Mouse (Mus musculus) hindbrain, embryonic 11.5 days (tissue): ENCODE results near the gene Atp6v1c2. TPM values are rescaled to one million over a fixed set of nuclear protein-coding genes. Genes with fewer than 3 reads are reported as not detected.

Experiments used
- ATAC-seq: fragments of 200-750 bp; cut with Nextera tagmentation; 2 replicates; pipeline ENCODE4 v1.8.0; 2017; ENCODE audit warnings: mild to moderate bottlenecking, moderate TSS enrichment, moderate library complexity; ENCODE audit not compliant: low FRiP score
- DNase-seq: peaks from one replicate; pipeline ENCODE4 v3.0.0-alpha.2; 2015; ENCODE audit warnings: low spot score
- H3K27ac ChIP-seq: fragments of 300-500 bp; sonication (generic); 2 replicates; pipeline ENCODE4 v1.5.1; 2014; ENCODE audit warnings: mild to moderate bottlenecking, low read depth, low read length
- H3K27me3 ChIP-seq: fragments of 300-500 bp; sonication (generic); 2 replicates; pipeline ENCODE4 v1.6.1; 2014; ENCODE audit warnings: mild to moderate bottlenecking, low read length, moderate library complexity, mixed read lengths; ENCODE audit not compliant: control insufficient read depth, insufficient read depth
- H3K36me3 ChIP-seq: fragments of 300-500 bp; sonication (generic); 2 replicates; pipeline ENCODE4 v1.6.1; 2014; ENCODE audit warnings: mild to moderate bottlenecking, low read length, moderate library complexity, mixed read lengths; ENCODE audit not compliant: control insufficient read depth, insufficient read depth
- H3K4me1 ChIP-seq: fragments of 300-500 bp; sonication (generic); replicated peaks from 2 replicates; pipeline ENCODE4 v1.6.1; 2014; ENCODE audit warnings: low read length, mixed read lengths; ENCODE audit not compliant: control insufficient read depth, insufficient read depth
- H3K4me2 ChIP-seq: fragments of 300-500 bp; sonication (generic); replicated peaks from 2 replicates; pipeline ENCODE4 v1.6.1; 2014; ENCODE audit warnings: mild to moderate bottlenecking, low read depth, low read length
- H3K4me3 ChIP-seq: fragments of 300-500 bp; sonication (generic); 2 replicates; pipeline ENCODE4 v1.5.1; 2014; ENCODE audit warnings: low read depth, low read length
- H3K9ac ChIP-seq: fragments of 300-500 bp; sonication (generic); 2 replicates; pipeline ENCODE4 v1.6.1; 2014; ENCODE audit warnings: low read depth, low read length
- H3K9me3 ChIP-seq: fragments of 300-500 bp; sonication (generic); 2 replicates; pipeline ENCODE4 v1.6.1; 2016; ENCODE audit warnings: low read length; ENCODE audit not compliant: control insufficient read depth
- WGBS: fragments of 180-500 bp; shearing (Covaris S2); extraction: QIAGEN DNeasy Blood & Tissue Kit; methylation state at CpG from one replicate; pipeline ENCODE4 v1.1.7; 2014; 5-methylcytosine and 5-hydroxymethylcytosine counted together
- polyA plus RNA-seq: library from polyadenylated mRNA; unstranded; fragments of >200 nt; fragmentation: Nextera tagmentation; extraction: Ambion mirVana; gene quantifications from 2 replicates; pipeline ENCODE4 v1.2.1, GENCODE M21; 2014

Atp6v1c2 gene
- polyA plus RNA-seq, 1 experiment from 2014 or later, result 0.43 TPM

- Histone ChIP-seq H3K27ac (no peak overlapping the region), H3K4me3 (no peak overlapping the region), H3K36me3 (peaks cover 27% of the 10 kb centered on the region; the same call in 1 of the 2 replicates), H3K4me1 (no peaks in the 10 kb centered on the region), H3K9me3 (no peaks in the 10 kb centered on the region), H3K4me2 (no peak overlapping the region), H3K27me3 (no peaks in the 10 kb centered on the region), H3K9ac (no peak overlapping the region)
- DNase-seq, result peak; percentile 46
- ATAC-seq, result no peak
- 80% methylated on average over 5 of the region's 5 CpGs for WGBS
Measured at GRCm38 (mm10) chr12:17366981-17367380, 37.8 kb upstream of the Atp6v1c2 start.

DNA sequence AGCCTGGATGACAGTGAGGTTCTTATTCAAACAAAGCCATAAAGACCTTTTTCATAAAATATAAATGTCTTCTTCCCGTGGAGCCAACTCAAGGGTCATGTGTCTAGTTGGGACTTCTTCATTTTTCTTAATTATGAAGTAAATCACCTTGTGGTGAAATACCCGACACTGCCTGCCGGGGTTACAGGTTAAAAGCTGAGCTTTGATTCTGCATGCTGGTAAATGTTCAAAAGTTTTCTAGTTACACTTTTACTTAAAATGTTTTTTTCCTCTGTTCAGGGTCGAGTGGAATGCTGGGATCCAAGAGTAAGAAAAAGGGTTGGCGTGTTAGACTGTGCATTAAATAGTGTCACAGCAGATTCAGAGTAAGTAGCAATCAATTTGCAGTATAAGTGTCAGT is 33.2 kb upstream of the Atp6v1c2 start:
- Histone ChIP-seq H3K4me1 (no peaks in the 10 kb centered on the region), H3K27ac (no peak overlapping the region), H3K4me2 (no peak overlapping the region), H3K27me3 (no peaks in the 10 kb centered on the region), H3K36me3 (peaks cover 17% of the 10 kb centered on the region; the same call in 1 of the 2 replicates), H3K9ac (no peak overlapping the region), H3K9me3 (no peaks in the 10 kb centered on the region), H3K4me3 (no peak overlapping the region)
- 92% methylated on average over 5 of the region's 5 CpGs for WGBS
- ATAC-seq (no peak), DNase-seq (no peak)

DNA sequence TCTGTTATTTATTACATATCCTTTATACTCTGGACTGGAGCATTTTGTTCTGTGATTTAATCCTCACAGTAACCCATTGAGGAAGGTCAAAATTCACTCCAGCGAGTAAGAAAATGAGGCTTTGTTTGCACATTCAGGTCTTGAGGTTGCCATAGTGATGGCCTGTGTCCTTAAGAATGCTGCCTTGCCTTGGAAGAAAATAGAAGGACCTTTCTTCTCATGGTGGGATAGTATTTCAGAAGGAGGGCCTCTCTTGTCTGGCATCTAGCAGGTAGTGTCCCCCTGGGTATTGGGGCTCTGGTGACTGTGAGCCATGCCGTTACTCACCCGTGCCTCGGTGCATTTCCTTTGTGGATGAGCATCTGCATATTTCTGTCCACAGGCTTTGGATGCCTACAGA is 31.5 kb upstream of the Atp6v1c2 start:
- Histone ChIP-seq H3K4me3 (no peak overlapping the region), H3K27me3 (no peaks in the 10 kb centered on the region), H3K4me1 (no peaks in the 10 kb centered on the region), H3K9ac (no peak overlapping the region), H3K27ac (peak overlapping the region; percentile 33; the same call in 1 of the 2 replicates), H3K36me3 (peaks cover 15% of the 10 kb centered on the region; the same call in 1 of the 2 replicates), H3K9me3 (no peaks in the 10 kb centered on the region), H3K4me2 (no peak overlapping the region)
- ATAC-seq (no peak), DNase-seq (peak; percentile 36)
- 15% methylated on average over 4 of the region's 4 CpGs for WGBS

GRCm38 (mm10) chr12:17360104-17360503 is 30.9 kb upstream of the Atp6v1c2 start:
- 56% methylated on average over 9 of the region's 9 CpGs for WGBS
- Histone ChIP-seq H3K27me3 (no peaks in the 10 kb centered on the region), H3K4me2 (no peak overlapping the region), H3K9ac (no peak overlapping the region), H3K36me3 (peaks cover 15% of the 10 kb centered on the region; the same call in 1 of the 2 replicates), H3K27ac (peak overlapping the region; percentile 51; the same call in 1 of the 2 replicates), H3K9me3 (no peaks in the 10 kb centered on the region), H3K4me1 (no peaks in the 10 kb centered on the region), H3K4me3 (no peak overlapping the region)
- DNase-seq, result no peak
- no peak for ATAC-seq

DNA sequence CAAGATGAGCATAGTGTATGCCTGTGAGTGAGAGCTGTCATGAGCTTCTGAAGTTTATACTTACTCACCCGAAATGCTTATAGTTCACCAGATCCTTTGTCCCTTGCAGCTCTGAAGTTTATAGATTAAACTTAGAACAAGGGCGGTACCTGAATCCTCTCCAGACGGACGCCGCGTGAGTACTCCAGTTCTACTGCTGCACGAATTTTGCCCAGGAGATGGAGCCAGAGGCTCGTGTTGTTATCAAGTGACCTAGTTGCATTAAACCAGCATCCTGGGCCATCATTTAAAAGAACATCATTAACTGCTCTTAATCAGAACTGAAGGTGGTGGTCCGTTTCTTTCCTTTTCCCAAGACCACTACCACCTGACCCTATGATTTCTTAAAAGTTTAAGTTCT is 29.8 kb upstream of the Atp6v1c2 start:
- 91% methylated on average over 9 of the region's 9 CpGs for WGBS
- H3K9ac ChIP-seq, result no peak overlapping the region
- no peak overlapping the region for H3K27ac ChIP-seq
- ATAC-seq (no peak), DNase-seq (peak; percentile 26)
- H3K4me3 ChIP-seq, result no peak overlapping the region
- H3K4me2 ChIP-seq, result no peak overlapping the region
- peaks cover 14% of the 10 kb centered on the region; the same call in 1 of the 2 replicates for H3K36me3 ChIP-seq
- H3K4me1 ChIP-seq, result no peaks in the 10 kb centered on the region
- no peaks in the 10 kb centered on the region for H3K27me3 ChIP-seq
- H3K9me3 ChIP-seq, result no peaks in the 10 kb centered on the region

DNA sequence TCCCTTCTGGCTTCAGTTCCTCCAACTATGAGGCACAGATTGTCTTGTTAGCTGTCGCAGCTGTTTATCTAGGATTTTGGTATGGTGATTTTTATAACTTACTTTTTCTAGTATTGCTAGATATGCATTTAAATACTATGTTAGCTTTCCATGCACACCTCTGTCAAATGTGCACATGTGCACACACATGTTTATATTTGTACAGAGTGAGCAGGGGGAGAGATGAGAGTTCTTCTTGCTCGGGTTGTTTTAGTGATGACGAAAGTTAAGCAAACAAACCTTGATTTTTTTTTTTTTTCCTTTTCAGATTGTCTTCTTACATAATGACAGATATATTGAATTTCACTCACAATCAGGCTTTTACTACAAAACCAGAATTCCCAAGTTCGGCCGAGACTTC is 28.6 kb upstream of the Atp6v1c2 start:
- H3K4me3 ChIP-seq, result no peak overlapping the region
- no peak overlapping the region for H3K27ac ChIP-seq
- ATAC-seq (no peak), DNase-seq (no peak)
- no peak overlapping the region for H3K9ac ChIP-seq
- no peak overlapping the region for H3K4me2 ChIP-seq
- H3K9me3 ChIP-seq, result no peaks in the 10 kb centered on the region
- no peaks in the 10 kb centered on the region for H3K4me1 ChIP-seq
- H3K36me3 ChIP-seq, result peaks cover 4% of the 10 kb centered on the region; the same call in 1 of the 2 replicates
- 95% methylated on average over 5 of the region's 5 CpGs for WGBS
- H3K27me3 ChIP-seq, result no peaks in the 10 kb centered on the region

- ATAC-seq, result no peak
- Histone ChIP-seq H3K4me1 (no peaks in the 10 kb centered on the region), H3K27me3 (no peaks in the 10 kb centered on the region), H3K4me2 (no peak overlapping the region), H3K9ac (no peak overlapping the region), H3K36me3 (0 out of 2 replicates have a peak, but pooled peaks cover 4% of the 10 kb centered on the region), H3K4me3 (no peak overlapping the region), H3K27ac (no peak overlapping the region), H3K9me3 (no peaks in the 10 kb centered on the region)
- peak; percentile 21 for DNase-seq
- 93% methylated on average over 4 of the region's 4 CpGs for WGBS
Measured at GRCm38 (mm10) chr12:17356853-17357252, 27.7 kb upstream of the Atp6v1c2 start.

GRCm38 (mm10) chr12:17350106-17350505 is 20.9 kb upstream of the Atp6v1c2 start:
- Histone ChIP-seq H3K27me3 (no peaks in the 10 kb centered on the region), H3K36me3 (0 out of 2 replicates have a peak, but pooled peaks cover 4% of the 10 kb centered on the region), H3K4me3 (no peak overlapping the region), H3K9ac (no peak overlapping the region), H3K4me1 (no peaks in the 10 kb centered on the region), H3K9me3 (no peaks in the 10 kb centered on the region), H3K27ac (no peak overlapping the region), H3K4me2 (no peak overlapping the region)
- no peak for DNase-seq
- ATAC-seq, result no peak
